Mouse (Mus musculus) urinary bladder, postnatal 10 days (tissue): ENCODE measurements around the gene Gm3138.
"Not testable (repeated sequence)": the region's sequence is repeated elsewhere in the genome, so short reads cannot be mapped to it uniquely, and the experiment has no call there.

Source experiments
- DNase-seq: peaks from one replicate; pipeline ENCODE4 v3.0.0; 2022; ENCODE audit warnings: low spot score

Gene Gm3138

DNA sequence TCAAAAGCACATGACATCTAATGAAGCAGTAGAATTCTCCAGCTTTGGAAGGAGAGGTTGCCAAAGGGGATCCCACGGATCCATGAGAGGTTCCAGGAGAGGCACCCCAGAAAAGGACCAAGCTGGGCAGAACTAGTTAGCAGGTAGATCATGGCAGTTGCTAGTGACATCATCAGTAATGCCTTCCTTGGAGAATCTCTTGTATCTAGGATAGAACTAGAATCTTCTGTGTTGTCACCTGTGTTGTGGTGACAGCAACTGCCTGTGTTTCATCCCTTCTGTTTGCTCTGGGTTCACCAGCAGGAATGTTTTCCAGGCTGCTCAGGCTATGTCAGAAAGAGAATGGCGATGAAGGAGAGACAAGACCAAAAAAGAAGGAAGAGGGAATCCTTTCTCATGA is at the start of gene Gm3138:
TSS of gene Gm3138 (plus strand) at position 301 of the 400 bp plus-strand sequence.
- DNase-seq, result not testable (repeated sequence)

DNA sequence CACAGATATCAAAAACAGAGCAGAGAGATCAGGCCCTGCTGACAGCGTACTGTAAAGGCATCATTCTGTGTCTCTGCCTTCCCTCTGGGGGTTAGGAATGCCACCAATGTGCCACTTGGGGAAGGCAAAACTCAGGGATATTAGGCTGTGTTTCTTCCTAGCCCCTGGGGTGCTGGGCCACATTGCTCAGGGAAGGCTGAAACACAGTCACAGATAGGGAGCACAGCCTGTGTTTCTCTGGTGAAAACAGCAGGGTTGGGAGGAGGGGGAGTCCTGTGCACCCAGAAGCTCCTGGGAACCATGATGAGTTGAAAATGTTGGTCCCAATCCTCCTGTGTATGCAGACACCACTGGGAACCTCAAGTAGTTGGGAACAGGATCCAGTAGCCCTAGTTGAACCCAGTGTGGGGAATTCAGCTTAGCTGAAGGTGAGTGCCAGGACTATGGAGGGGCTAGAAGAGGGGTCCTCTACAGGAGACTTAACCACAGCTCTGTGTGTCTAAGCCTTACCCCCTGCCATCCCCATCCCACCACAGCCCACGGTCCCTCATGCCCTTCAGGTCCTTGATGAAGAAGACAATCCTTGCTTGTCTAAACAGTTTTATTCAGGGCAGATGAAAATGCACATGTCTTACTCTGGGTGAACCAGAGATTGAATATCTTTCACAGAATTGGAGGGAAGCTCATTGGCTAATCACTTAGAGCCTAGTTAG is 20.0 kb downstream of the Gm3138 start:
- peak; percentile 10 for DNase-seq

DNA sequence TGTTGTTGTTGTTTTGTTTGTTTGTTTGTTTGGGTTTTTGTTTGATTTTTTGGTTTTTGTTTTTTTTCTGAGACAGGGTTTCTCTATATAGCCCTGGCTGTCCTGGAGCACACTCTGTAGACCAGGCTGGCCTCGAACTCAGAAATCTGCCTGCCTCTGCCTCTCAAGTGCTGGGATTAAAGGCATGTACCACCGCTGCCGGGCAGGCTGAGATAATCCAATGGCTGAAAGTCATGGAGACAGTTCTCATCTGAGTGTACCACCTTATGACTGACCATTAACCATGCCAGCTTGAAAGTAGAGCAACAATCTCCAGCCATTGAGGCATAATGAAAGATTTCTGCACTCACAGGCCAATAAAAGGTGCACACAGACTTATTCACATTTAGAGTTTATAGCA is 30.4 kb downstream of the Gm3138 start:
- DNase-seq, result peak; percentile 13
